ENCODE assay signal across 8 mouse cellular contexts in genomic region chr1:58796059-58796363, GRCm38 (mm10). TPM values are rescaled to one million over a fixed set of nuclear protein-coding genes. Genes with fewer than 3 reads are reported as not detected.
DNase-seq lines count a peak whose midpoint lies in the region; ATAC-seq and TF ChIP-seq lines count a peak whose summit lies in the region.

No protein-coding gene starts in this region.

- H3K4me1 ChIP-seq in kidney, embryonic 14.5 days (ENCODE audit: control insufficient read depth, insufficient read depth, low read length) = peaks cover 8% of the 10 kb centered on the region; the same call in 1 of the 2 replicates
- H3K4me1 ChIP-seq in bone marrow, adult 2 months (ENCODE audit: control insufficient read depth, insufficient read depth, low read length) = no peaks in the 10 kb centered on the region; the same call in 1 of the 2 replicates
- H3K4me1 ChIP-seq in hindbrain, embryonic 16.5 days (ENCODE audit: control insufficient read depth, insufficient read depth, low read depth, low read length) = peaks cover 7% of the 10 kb centered on the region

- TF ChIP-seq POLR2A in bone marrow, adult 2 months (IDR thresholded peaks at IDR 0.05; ENCODE audit: borderline replicate concordance, control insufficient read depth, low read depth, low read length) = no peak
- TF ChIP-seq POLR2A in myocyte (IDR thresholded peaks at IDR 0.05; ENCODE audit: insufficient read length, low read depth) = no peak

- peak overlapping the region; percentile 58 for H3K4me2 ChIP-seq in kidney, embryonic 14.5 days (replicated peaks; ENCODE audit: low read depth, low read length)
- peak overlapping the region; percentile 93 for H3K4me2 ChIP-seq in hindbrain, embryonic 16.5 days (ENCODE audit: low read length)
- peak overlapping the region; percentile 71 for H3K4me2 ChIP-seq in myocyte (ENCODE audit: low read depth)

- WGBS in kidney, embryonic 14.5 days = 2% methylated on average over 3 of the region's 3 CpGs
- WGBS in bone marrow, adult 2 months = 1% methylated on average over 3 of the region's 3 CpGs
- 11% methylated on average over 3 of the region's 3 CpGs for WGBS in hindbrain, embryonic 16.5 days

- DNase-seq in kidney, postnatal 25 days = no peak
- no peak for DNase-seq in right cerebral cortex, postnatal 25 days
- no peak for DNase-seq in gastrocnemius, postnatal 25 days
- no peak for DNase-seq in T-cell, adult 2 months (ENCODE audit: low spot score)

- peak overlapping the region; percentile 39 for H3ac ChIP-seq in myocyte (ENCODE audit: control insufficient read depth, insufficient read length)

- peak overlapping the region; percentile 79 for H3K9ac ChIP-seq in kidney, embryonic 14.5 days (ENCODE audit: low read depth, low read length)
- peak overlapping the region; percentile 64 for H3K9ac ChIP-seq in hindbrain, embryonic 16.5 days (ENCODE audit: low read depth, low read length)

- H3K36me3 ChIP-seq in kidney, embryonic 14.5 days (ENCODE audit: control insufficient read depth, insufficient read depth, low read length) = no peaks in the 10 kb centered on the region; the same call in 1 of the 2 replicates
- no peaks in the 10 kb centered on the region for H3K36me3 ChIP-seq in hindbrain, embryonic 16.5 days (ENCODE audit: control insufficient read depth, insufficient read depth, low read length)
- H3K36me3 ChIP-seq in myocyte (ENCODE audit: control insufficient read depth, insufficient read depth) = peaks cover 8% of the 10 kb centered on the region

- ATAC-seq in kidney, embryonic 14.5 days (ENCODE audit: low FRiP score, low TSS enrichment) = peak; percentile 36; the same call in 1 of the 2 replicates
- no peak for ATAC-seq in hindbrain, embryonic 16.5 days

- H3K27me3 ChIP-seq in kidney, embryonic 14.5 days (ENCODE audit: control insufficient read depth, insufficient read depth, low read length) = no peaks in the 10 kb centered on the region
- H3K27me3 ChIP-seq in hindbrain, embryonic 16.5 days (replicated peaks; ENCODE audit: control insufficient read depth, insufficient read depth, low read length) = no peaks in the 10 kb centered on the region; the same call in none of the 2 replicates
- no peaks in the 10 kb centered on the region for H3K27me3 ChIP-seq in myocyte (ENCODE audit: control insufficient read depth, insufficient read depth, insufficient read length)

- TF ChIP-seq CTCF in bone marrow, adult 2 months (IDR thresholded peaks at IDR 0.05; ENCODE audit: control insufficient read depth, insufficient read depth, low read length) = no peak

- peak overlapping the region; percentile 83; the same call in 1 of the 2 replicates for H3K27ac ChIP-seq in kidney, embryonic 14.5 days (ENCODE audit: low read depth, low read length)
- peak overlapping the region; percentile 92 for H3K27ac ChIP-seq in bone marrow, adult 2 months (ENCODE audit: control insufficient read depth, insufficient read depth, low read depth, low read length, poor library complexity)
- no peak overlapping the region for H3K27ac ChIP-seq in hindbrain, embryonic 16.5 days (ENCODE audit: low read depth, low read length)

- peaks cover 4% of the 10 kb centered on the region; the same call in 1 of the 2 replicates for H3K9me3 ChIP-seq in kidney, embryonic 14.5 days (ENCODE audit: control insufficient read depth, low read length)
- 0 out of 2 replicates have a peak, but pooled peaks cover 2% of the 10 kb centered on the region for H3K9me3 ChIP-seq in hindbrain, embryonic 16.5 days (ENCODE audit: control insufficient read depth, low read length)

- peak overlapping the region; percentile 63 for H3K4me3 ChIP-seq in kidney, embryonic 14.5 days (ENCODE audit: low read length)
- peak overlapping the region; percentile 80 for H3K4me3 ChIP-seq in bone marrow, adult 2 months (replicated peaks; ENCODE audit: control insufficient read depth, low read depth, low read length)
- H3K4me3 ChIP-seq in hindbrain, embryonic 16.5 days (ENCODE audit: low read length) = peak overlapping the region; percentile 56
- peak overlapping the region; percentile 52 for H3K4me3 ChIP-seq in myocyte

- H3K79me2 ChIP-seq in myocyte (ENCODE audit: control insufficient read depth, insufficient read depth) = peaks cover 33% of the 10 kb centered on the region

TF ChIP-seq in myocyte, 11 proteins besides CTCF, POLR2A, EP300 and RAD21:
- TF ChIP-seq TCF12 (IDR thresholded peaks at IDR 0.05; ENCODE audit: insufficient read depth, poor library complexity, severe bottlenecking) (no peak), USF1 (IDR thresholded peaks at IDR 0.05; ENCODE audit: low read depth) (no peak), MAX (IDR thresholded peaks at IDR 0.05; ENCODE audit: low read depth) (no peak), E2F4 (IDR thresholded peaks at IDR 0.05; ENCODE audit: insufficient read depth) (no peak), MYOG (IDR thresholded peaks at IDR 0.05; ENCODE audit: control insufficient read depth in 1 of 3, insufficient read depth in 1 of 3, insufficient read length in 2 of 3, low read depth in 2 of 3) (no peak), TCF3 (IDR thresholded peaks at IDR 0.05; ENCODE audit: insufficient read length, low read depth) (no peak), CEBPB (IDR thresholded peaks at IDR 0.05; ENCODE audit: insufficient read depth, poor library complexity, severe bottlenecking) (no peak)

RNA-seq across cellular contexts. Expression of gene Casp8, which starts 0.8 kb away (rescaled TPM):
- polyA plus RNA-seq in kidney, embryonic 14.5 days (2014; fragmentation: Nextera tagmentation; extraction: Ambion mirVana) = 35.2 and 41.3 TPM in 2 replicates
- 11.5 and 17.5 TPM in 2 replicates for polyA plus RNA-seq in bone marrow, adult 2 months (2011; ENCODE audit: insufficient read depth, insufficient read length, low replicate concordance, missing spikeins)
- 6.2 and 6.9 TPM in 2 replicates for polyA plus RNA-seq in hindbrain, embryonic 16.5 days (2015; fragmentation: Nextera tagmentation; extraction: Ambion mirVana)
- 5.9 TPM for polyA plus RNA-seq in myocyte (2012; fragmentation: generic; extraction: Trizol)
- 1 to 10 TPM; 2.1 to 3.6 TPM for total RNA-seq in gastrocnemius, postnatal 25 days (2021)
